Mouse (Mus musculus) CH12.LX (cell line): ENCODE measurements around the gene Ctnnbip1. TPM values are rescaled to one million over a fixed set of nuclear protein-coding genes. Genes with fewer than 3 reads are reported as not detected.

Experiments used
- DNase-seq: peaks from one replicate; pipeline ENCODE4 v3.0.0-alpha.2; 2013; ENCODE audit errors: extremely low read depth
- H3K27ac ChIP-seq: 2 replicates; pipeline ENCODE4 v1.5.1; 2012; ENCODE audit warnings: low read depth, mild to moderate bottlenecking, control low read depth, moderate library complexity; ENCODE audit not compliant: insufficient read depth
- H3K27me3 ChIP-seq: replicated peaks from 2 replicates; pipeline ENCODE3; 2012; ENCODE audit warnings: inconsistent platforms
- H3K36me3 ChIP-seq, 2 experiments: replicated peaks in 1 of 2; 2 replicates each; pipeline versions ENCODE3 to v1.6.1; 2012; ENCODE audit warnings: inconsistent platforms in 1 of 2, low read length in 1 of 2, mild to moderate bottlenecking in 1 of 2, mixed read lengths in 1 of 2, moderate library complexity in 1 of 2; ENCODE audit not compliant: control insufficient read depth in 1 of 2, insufficient read depth in 1 of 2
- H3K4me1 ChIP-seq, 2 experiments: 2 replicates each; pipeline ENCODE4 v1.6.1; 2012; ENCODE audit warnings: inconsistent platforms in 1 of 2, moderate library complexity in 1 of 2; ENCODE audit not compliant: insufficient read depth in 2 of 2, control insufficient read depth in 1 of 2
- H3K4me2 ChIP-seq: 2 replicates; pipeline ENCODE4 v1.6.1; 2012; ENCODE audit warnings: low read depth, mild to moderate bottlenecking, control low read depth; ENCODE audit not compliant: poor library complexity, insufficient read depth, severe bottlenecking
- H3K4me3 ChIP-seq, 3 experiments: fragments of 150-350 bp in 1 of 3; sonication (generic) in 1 of 3; replicated peaks in 1 of 3; 2 replicates each; pipeline versions ENCODE3 to v1.5.1; 2011 to 2012; ENCODE audit warnings: low read depth in 2 of 3, low read length in 2 of 3, mild to moderate bottlenecking in 2 of 3, moderate library complexity in 2 of 3, control low read depth in 1 of 3, improper control_type of control experiment in 1 of 3, inconsistent platforms in 1 of 3, mixed read lengths in 1 of 3; ENCODE audit not compliant: poor library complexity in 1 of 3
- H3K79me2 ChIP-seq: replicated peaks from 2 replicates; pipeline ENCODE4 v1.6.1; 2012; ENCODE audit warnings: mild to moderate bottlenecking, moderate library complexity; ENCODE audit not compliant: control insufficient read depth, poor library complexity, insufficient read depth, severe bottlenecking; ENCODE audit errors: extremely low read depth
- H3K9ac ChIP-seq: 2 replicates; pipeline ENCODE4 v1.6.1; 2012; ENCODE audit warnings: low read depth, mild to moderate bottlenecking, control low read depth, moderate library complexity; ENCODE audit not compliant: insufficient read depth
- H3K9me3 ChIP-seq: replicated peaks from 2 replicates; pipeline ENCODE3; 2012; ENCODE audit warnings: low read length, inconsistent platforms, mixed read lengths
- BHLHE40 ChIP-seq: IDR thresholded peaks from 2 replicates; pipeline ENCODE4 v1.6.1; 2011; ENCODE audit warnings: mild to moderate bottlenecking, low read depth, low read length, improper control_type of control experiment
- CHD2 ChIP-seq: IDR thresholded peaks from 2 replicates; pipeline ENCODE4 v1.6.1; 2011; ENCODE audit warnings: low read length, improper control_type of control experiment
- ELF1 ChIP-seq: IDR thresholded peaks from 2 replicates; pipeline ENCODE4 v1.6.1; 2014; ENCODE audit warnings: low read depth, mild to moderate bottlenecking, inconsistent platforms, low read length, improper control_type of control experiment
- IRF4 ChIP-seq: IDR thresholded peaks from 2 replicates; pipeline ENCODE4 v1.6.1; 2014; ENCODE audit warnings: low read depth, mild to moderate bottlenecking, inconsistent platforms, low read length, improper control_type of control experiment
- JUN ChIP-seq: IDR thresholded peaks from 2 replicates; pipeline ENCODE4 v1.6.1; 2011; ENCODE audit warnings: low read depth, mild to moderate bottlenecking, low read length, improper control_type of control experiment, moderate library complexity; ENCODE audit not compliant: insufficient read depth
- KAT2A ChIP-seq: IDR thresholded peaks from 2 replicates; pipeline ENCODE4 v1.6.1; 2012; ENCODE audit warnings: low read length, improper control_type of control experiment, inconsistent platforms; ENCODE audit not compliant: insufficient replicate concordance
- MAFK ChIP-seq: IDR thresholded peaks from 2 replicates; pipeline ENCODE4 v1.6.1; 2011; ENCODE audit warnings: low read length, improper control_type of control experiment; ENCODE audit not compliant: insufficient replicate concordance
- MAX ChIP-seq: IDR thresholded peaks from 2 replicates; pipeline ENCODE4 v1.6.1; 2011; ENCODE audit warnings: low read length, improper control_type of control experiment
- MAZ ChIP-seq: IDR thresholded peaks from 2 replicates; pipeline ENCODE4 v1.6.1; 2012; ENCODE audit warnings: low read depth, mild to moderate bottlenecking, inconsistent platforms, low read length, improper control_type of control experiment, moderate library complexity
- NELFE ChIP-seq: IDR thresholded peaks from 2 replicates; pipeline ENCODE4 v1.6.1; 2011; ENCODE audit warnings: low read depth, low read length, improper control_type of control experiment
- NRF1 ChIP-seq: IDR thresholded peaks from 2 replicates; pipeline ENCODE4 v1.6.1; 2014; ENCODE audit warnings: low read depth, mild to moderate bottlenecking, inconsistent platforms, low read length, improper control_type of control experiment, moderate library complexity
- RAD21 ChIP-seq: IDR thresholded peaks from 2 replicates; pipeline ENCODE4 v1.6.1; 2011; ENCODE audit warnings: low read depth, mild to moderate bottlenecking, low read length, improper control_type of control experiment, moderate library complexity
- RCOR1 ChIP-seq: conservative IDR thresholded peaks from 2 replicates; pipeline ENCODE4 v1.6.1; 2012; ENCODE audit warnings: low read depth, mild to moderate bottlenecking, inconsistent platforms, low read length, improper control_type of control experiment
- SIN3A ChIP-seq: IDR thresholded peaks from 2 replicates; pipeline ENCODE4 v1.6.1; 2012; ENCODE audit warnings: low read length, improper control_type of control experiment, inconsistent platforms
- UBTF ChIP-seq: IDR thresholded peaks from 2 replicates; pipeline ENCODE4 v1.6.1; 2012; ENCODE audit warnings: low read depth, mild to moderate bottlenecking, inconsistent platforms, low read length, improper control_type of control experiment, moderate library complexity
- ZKSCAN1 ChIP-seq: IDR thresholded peaks from 2 replicates; pipeline ENCODE4 v1.6.1; 2012; ENCODE audit warnings: low read depth, inconsistent platforms, low read length, improper control_type of control experiment, borderline replicate concordance
- ZMIZ1 ChIP-seq: IDR thresholded peaks from 2 replicates; pipeline ENCODE4 v1.6.1; 2012; ENCODE audit warnings: low read depth, mild to moderate bottlenecking, inconsistent platforms, low read length, improper control_type of control experiment
- dilution Hi-C: fragments of 300-500 bp; cut with MboI; formaldehyde crosslinking; loops from 2 replicates; pipeline ENCODE4 v1.14.3; 2020; ENCODE audit warnings: low sequenced_read_pairs; ENCODE audit not compliant: extremely low pct_unique_long_range_greater_than_20kb, extremely low pct_ligation_motif_present
- in situ Hi-C: fragments of 300-500 bp; cut with MboI; formaldehyde crosslinking; loops from 3 replicates; pipeline ENCODE4 v1.14.3; 2019; ENCODE audit warnings: low sequenced_read_pairs, low pct_ligation_motif_present, low pct_unique_long_range_greater_than_20kb, mixed read lengths
- polyA plus RNA-seq: library from polyadenylated mRNA; unstranded; fragments of >175 nt; gene quantifications from 2 replicates; pipeline ENCODE4 v1.2.1, GENCODE M21; 2012; ENCODE audit warnings: low read depth; ENCODE audit not compliant: insufficient read length
- total RNA-seq, 2 experiments: library from RNA; depleted of rRNA; stranded (reverse); fragments of 300-350 nt in 1 of 2; fragments of >200 nt in 1 of 2; gene quantifications; 2 replicates each; pipeline ENCODE4 v1.2.3; 2012 to 2014

Gene Ctnnbip1
- total and polyA plus RNA-seq, 3 experiments = 4.5 to 5.9 (median 5.7) TPM

DNA sequence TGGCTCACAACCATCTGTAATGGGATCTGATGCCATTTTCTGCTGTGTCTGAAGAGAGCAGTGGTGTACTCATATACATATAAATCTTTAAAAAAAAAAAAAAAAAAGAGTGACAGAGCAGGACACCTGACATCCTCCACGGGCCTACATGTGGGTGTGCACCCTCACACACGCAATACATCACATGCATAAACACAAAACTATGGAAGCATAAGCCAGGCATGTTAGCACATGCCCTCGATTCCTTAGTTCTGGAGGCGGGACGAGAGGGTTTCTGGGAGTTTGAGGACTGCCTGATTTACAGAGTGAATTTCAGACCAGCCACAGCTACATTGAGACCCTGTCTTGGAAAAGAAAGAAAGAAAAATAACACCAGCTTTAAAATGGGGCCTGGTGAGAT is 13.7 kb upstream of the Ctnnbip1 start:
- H3K9me3 ChIP-seq = no peaks in the 10 kb centered on the region
- TF ChIP-seq BHLHE40 = no peak
- no peak for TF ChIP-seq NRF1
- TF ChIP-seq MAZ = no peak
- TF ChIP-seq MAFK = no peak
- no peak for TF ChIP-seq RAD21
- TF ChIP-seq MAX = no peak
- TF ChIP-seq ELF1 = no peak
- TF ChIP-seq KAT2A = no peak
- no peak for TF ChIP-seq UBTF
- TF ChIP-seq SIN3A = no peak
- TF ChIP-seq IRF4 = no peak
- no peak for TF ChIP-seq NELFE
- no peak for TF ChIP-seq RCOR1
- no peak for TF ChIP-seq ZMIZ1
- no peak overlapping the region for H3K9ac ChIP-seq
- no peak overlapping the region for H3K4me2 ChIP-seq
- no peaks in the 10 kb centered on the region for H3K27me3 ChIP-seq
- H3K36me3 ChIP-seq = peaks cover 20 to 38% of the 10 kb centered on the region in 2 experiments
- no peaks in the 10 kb centered on the region for H3K79me2 ChIP-seq
- dilution Hi-C loops = no loop called here
- peaks cover 0 to 7% of the 10 kb centered on the region in 2 experiments; a peak in 3 of 4 replicates for H3K4me1 ChIP-seq
- no peak overlapping the region for H3K4me3 ChIP-seq
- no peak overlapping the region for H3K27ac ChIP-seq
- no peak for DNase-seq
- in situ Hi-C loops = no loop called here

DNA sequence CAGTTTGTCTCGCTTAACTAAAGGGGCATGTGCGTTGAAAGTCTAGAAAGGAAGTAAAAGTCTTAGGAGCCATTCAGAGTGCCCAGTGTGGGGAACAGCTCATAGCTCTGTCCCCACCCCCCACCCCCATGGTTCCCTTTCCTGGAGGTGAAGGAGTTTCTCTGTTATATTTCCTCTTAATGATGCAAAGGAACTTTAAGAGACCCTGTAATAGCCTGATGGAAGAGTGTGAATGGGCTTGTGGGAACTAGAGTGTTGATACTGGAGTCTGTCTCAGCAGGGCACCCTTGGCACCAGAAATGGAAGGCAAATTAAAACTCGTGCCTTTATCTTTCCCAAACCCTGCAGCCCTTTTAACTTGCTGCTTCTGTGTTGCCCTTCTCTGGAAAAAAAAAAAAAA is 13.2 kb upstream of the Ctnnbip1 start:
- in situ Hi-C loops = no loop called here
- no peaks in the 10 kb centered on the region for H3K9me3 ChIP-seq
- H3K9ac ChIP-seq = no peak overlapping the region
- H3K4me1 ChIP-seq = peaks cover 0 to 7% of the 10 kb centered on the region in 2 experiments; a peak in 3 of 4 replicates
- no peaks in the 10 kb centered on the region for H3K79me2 ChIP-seq
- H3K27ac ChIP-seq = no peak overlapping the region
- peaks cover 17 to 33% of the 10 kb centered on the region in 2 experiments for H3K36me3 ChIP-seq
- TF ChIP-seq CHD2 (no peak), ZKSCAN1 (no peak), ZMIZ1 (no peak), JUN (no peak), NRF1 (no peak)
- H3K4me2 ChIP-seq = no peak overlapping the region
- H3K4me3 ChIP-seq = no peak overlapping the region
- DNase-seq = no peak
- dilution Hi-C loops = no loop called here
- H3K27me3 ChIP-seq = no peaks in the 10 kb centered on the region
